Mouse (Mus musculus) megakaryocyte, embryonic 14.5 days (primary cell): ENCODE results near the gene Ptprb.

Experiments used
- FLI1 ChIP-seq: IDR thresholded peaks from 2 replicates; pipeline ENCODE4 v1.6.1; 2012; ENCODE audit warnings: low read length, inconsistent platforms, mixed read lengths
- GATA1 ChIP-seq: IDR thresholded peaks from 3 replicates; pipeline ENCODE4 v1.6.1; 2012; ENCODE audit warnings: mixed read lengths, low read length, inconsistent platforms, borderline replicate concordance

DNA sequence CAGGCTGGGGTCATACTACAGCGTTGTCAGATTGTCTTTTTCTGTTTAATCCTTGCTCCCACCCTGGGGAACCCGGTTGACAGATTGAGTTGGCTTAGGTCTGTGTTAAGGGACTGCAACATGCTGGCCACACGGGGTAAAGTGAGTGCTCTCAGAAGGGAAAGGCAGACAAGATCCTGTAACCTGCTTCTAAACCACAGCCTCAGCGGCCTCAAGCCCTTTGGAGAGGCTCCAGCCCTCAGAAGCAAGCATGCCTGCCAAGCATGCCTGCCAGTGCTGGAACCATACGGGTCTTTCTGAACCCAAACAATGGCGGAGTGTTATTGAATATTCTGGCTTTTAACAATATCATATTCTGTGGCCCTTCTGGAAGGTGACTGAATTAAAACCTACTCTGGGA lies 149.6 kb downstream of the Ptprb start:
- TF ChIP-seq GATA1, result no peak
- no peak for TF ChIP-seq FLI1
